Mouse (Mus musculus): ENCODE measurements around the gene Zc3h10. TPM values are rescaled to one million over a fixed set of nuclear protein-coding genes. Genes with fewer than 3 reads are reported as not detected.
A peak's percentile ranks its signal among the peaks of the same experiment; 100 is the strongest.

The Zc3h10 gene
- polyA plus RNA-seq (2014; fragmentation: Nextera tagmentation; extraction: Ambion mirVana), result 11.3 TPM in 2 replicates

DNA sequence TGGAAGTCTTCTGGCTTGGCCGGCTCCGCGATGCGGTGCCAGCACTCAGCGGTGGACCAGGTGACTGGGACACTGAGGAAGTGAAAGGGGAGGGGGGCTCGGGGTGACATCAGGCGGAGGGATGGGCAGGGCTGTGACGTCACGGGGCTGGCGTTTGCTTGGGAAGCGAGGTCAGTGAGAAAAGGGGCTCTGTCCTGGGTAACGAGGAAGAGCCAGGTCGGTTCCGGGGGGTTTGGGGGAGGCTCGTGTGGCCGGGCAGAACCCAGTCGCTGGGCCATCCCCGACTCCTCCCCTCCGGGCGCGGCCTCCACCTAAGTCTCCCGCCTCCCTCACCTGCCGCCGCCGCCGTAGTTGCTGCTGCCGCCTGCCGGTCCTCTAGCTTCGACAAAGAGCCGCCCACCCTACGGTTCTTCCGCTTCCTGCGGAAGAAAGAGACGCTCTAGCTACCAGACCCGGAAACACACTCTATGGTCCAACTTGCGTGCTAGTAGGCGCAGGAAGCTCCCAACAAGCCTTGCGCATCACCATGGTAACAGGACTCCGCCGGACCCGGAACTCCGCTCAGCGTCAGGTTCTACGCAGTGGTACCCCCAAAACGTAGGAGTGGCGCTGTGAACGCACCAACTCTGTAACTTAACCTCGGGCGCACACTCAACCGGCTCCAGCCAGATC, at the start of gene Zc3h10:
Zc3h10 (minus strand) TSS at position 414 of the 672 bp plus-strand sequence.
- ATAC-seq (replicated peaks; ENCODE audit: low FRiP score, low TSS enrichment, low read depth), result peak; percentile 87
- Histone ChIP-seq H3K4me3 (ENCODE audit: low read depth, low read length) (peak within 1 kb of the TSS; percentile 70), H3K4me1 (replicated peaks; ENCODE audit: control insufficient read depth, insufficient read depth, low read length) (peaks cover 7% of the 10 kb centered on the region; the same call in 1 of the 2 replicates), H3K9me3 (ENCODE audit: control insufficient read depth, low read length) (no peaks in the 10 kb centered on the region), H3K9ac (ENCODE audit: low read length) (peak within 1 kb of the TSS; percentile 95), H3K27me3 (replicated peaks; ENCODE audit: control insufficient read depth, insufficient read depth, low read length) (no peaks in the 10 kb centered on the region), H3K4me2 (ENCODE audit: low read length) (peak within 1 kb of the TSS; percentile 81), H3K36me3 (ENCODE audit: control insufficient read depth, insufficient read depth, low read length) (peaks cover 33% of the 10 kb centered on the region), H3K27ac (ENCODE audit: low read depth) (peak within 1 kb of the TSS; percentile 98)
- DNase-seq (ENCODE audit: low spot score), result peak; percentile 96
- under 1% methylated on average over 50 of the region's 50 CpGs for WGBS

DNA sequence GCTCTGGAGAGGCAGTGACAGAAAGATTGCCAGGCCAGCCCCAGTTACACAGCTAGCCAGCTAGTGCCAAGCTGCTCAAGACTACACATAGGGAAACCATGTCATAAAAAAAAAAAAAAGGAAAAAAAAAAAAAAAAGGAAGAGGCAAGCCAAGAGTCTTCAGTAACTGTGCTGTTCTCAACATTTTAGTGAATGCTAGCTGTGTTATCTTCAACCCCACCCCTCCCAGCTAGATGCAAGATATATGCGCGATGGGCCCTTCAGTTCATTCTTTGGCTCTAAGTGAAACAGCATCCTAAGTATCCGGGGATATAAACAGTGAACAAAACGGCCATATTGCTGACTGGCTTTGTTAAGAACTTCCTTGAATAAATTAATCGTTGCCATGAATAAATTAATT, 45.2 kb upstream of the Zc3h10 start:
- Histone ChIP-seq H3K4me2 (ENCODE audit: low read length) (no peak overlapping the region), H3K9ac (ENCODE audit: low read length) (no peak overlapping the region), H3K27ac (ENCODE audit: low read depth) (no peak overlapping the region), H3K36me3 (ENCODE audit: control insufficient read depth, insufficient read depth, low read length) (no peaks in the 10 kb centered on the region), H3K4me1 (replicated peaks; ENCODE audit: control insufficient read depth, insufficient read depth, low read length) (0 out of 2 replicates have a peak, but pooled peaks cover 3% of the 10 kb centered on the region), H3K4me3 (ENCODE audit: low read depth, low read length) (no peak overlapping the region), H3K27me3 (replicated peaks; ENCODE audit: control insufficient read depth, insufficient read depth, low read length) (peaks cover 19% of the 10 kb centered on the region), H3K9me3 (ENCODE audit: control insufficient read depth, low read length) (no peaks in the 10 kb centered on the region)
- no peak for DNase-seq (ENCODE audit: low spot score)
- no peak for ATAC-seq (replicated peaks; ENCODE audit: low FRiP score, low TSS enrichment, low read depth)
- 79% methylated on average over 5 of the region's 5 CpGs for WGBS

GRCm38 (mm10) chr10:128591436-128591835, 43.9 kb upstream of the Zc3h10 start:
- Histone ChIP-seq H3K4me1 (replicated peaks; ENCODE audit: control insufficient read depth, insufficient read depth, low read length) (0 out of 2 replicates have a peak, but pooled peaks cover 3% of the 10 kb centered on the region), H3K36me3 (ENCODE audit: control insufficient read depth, insufficient read depth, low read length) (no peaks in the 10 kb centered on the region), H3K9ac (ENCODE audit: low read length) (no peak overlapping the region), H3K4me3 (ENCODE audit: low read depth, low read length) (no peak overlapping the region), H3K4me2 (ENCODE audit: low read length) (no peak overlapping the region), H3K9me3 (ENCODE audit: control insufficient read depth, low read length) (no peaks in the 10 kb centered on the region), H3K27ac (ENCODE audit: low read depth) (no peak overlapping the region), H3K27me3 (replicated peaks; ENCODE audit: control insufficient read depth, insufficient read depth, low read length) (peaks cover 32% of the 10 kb centered on the region)
- DNase-seq (ENCODE audit: low spot score), result no peak
- WGBS, result 81% methylated on average over 6 of the region's 6 CpGs
- ATAC-seq (replicated peaks; ENCODE audit: low FRiP score, low TSS enrichment, low read depth), result no peak

DNA sequence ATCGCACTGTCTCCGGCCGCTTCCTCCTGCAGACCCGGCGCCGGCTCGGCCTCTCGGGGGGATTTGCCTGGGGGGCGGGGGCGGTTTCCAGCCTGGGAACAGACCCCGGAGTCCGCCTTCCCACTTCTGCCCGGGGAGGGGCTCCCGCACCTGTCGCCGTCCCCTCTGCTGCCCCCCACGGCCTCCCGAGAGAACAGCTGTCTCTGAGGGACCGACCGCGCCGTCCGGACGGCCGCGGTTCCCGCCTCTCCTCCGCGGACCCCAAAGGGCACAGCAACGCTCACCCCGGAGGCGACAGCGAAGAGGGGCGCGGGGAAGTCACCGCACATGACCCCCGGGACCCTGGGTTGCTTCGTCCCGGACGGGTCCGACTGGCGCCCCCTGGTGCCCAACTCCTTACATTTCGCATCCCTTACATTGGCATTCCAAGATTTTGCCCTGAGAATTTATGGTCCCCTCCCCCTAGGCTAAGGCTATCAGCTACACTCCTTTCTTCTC, 42.7 kb upstream of the Zc3h10 start:
- under 1% methylated on average over 43 of the region's 43 CpGs for WGBS

DNA sequence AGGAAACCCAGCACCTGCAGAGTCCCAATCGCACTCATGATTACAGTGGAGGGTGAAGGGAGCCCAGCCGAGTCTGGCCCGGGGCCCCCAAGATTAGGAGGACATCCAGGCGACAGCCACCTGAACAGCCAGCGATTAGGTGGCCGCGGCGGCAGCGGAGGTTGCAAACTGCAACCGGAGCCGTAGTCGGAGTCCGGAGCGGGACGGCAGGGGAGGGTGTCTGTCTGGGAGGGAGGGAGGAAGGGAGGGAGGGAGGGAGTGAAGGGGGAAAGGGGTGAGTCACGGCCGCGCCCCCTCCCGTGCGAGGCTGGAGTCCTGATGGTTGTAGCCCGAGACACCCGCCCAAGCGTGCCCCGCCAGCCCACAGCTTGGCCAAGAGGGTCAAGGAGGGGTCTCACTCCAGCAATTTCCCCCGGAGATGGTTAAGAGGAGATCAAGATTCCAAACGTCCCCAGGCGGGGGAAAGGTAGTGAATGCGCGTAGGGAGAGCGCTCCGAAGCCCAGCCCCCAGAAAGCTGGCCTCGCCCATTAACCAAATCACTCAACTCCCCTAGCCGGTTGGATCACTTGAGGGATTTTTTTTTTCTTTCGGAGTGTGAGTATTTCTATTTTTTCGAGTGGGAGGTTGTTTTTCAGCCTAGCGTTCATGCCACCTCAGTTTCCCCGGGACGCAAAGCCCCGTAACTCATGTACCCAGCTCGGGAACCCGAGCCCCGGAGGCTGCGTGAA, 42.1 kb upstream of the Zc3h10 start, which contains the start of gene Erbb3:
Erbb3 (minus strand) TSS at position 189 of the 729 bp plus-strand sequence.
- H3K9ac ChIP-seq (ENCODE audit: low read length), result peak within 1 kb of the TSS; percentile 55
- ATAC-seq (replicated peaks; ENCODE audit: low FRiP score, low TSS enrichment, low read depth) (peak; percentile 77), DNase-seq (ENCODE audit: low spot score) (peak; percentile 90)
- H3K27ac ChIP-seq (ENCODE audit: low read depth), result peak within 1 kb of the TSS; percentile 82
- H3K27me3 ChIP-seq (replicated peaks; ENCODE audit: control insufficient read depth, insufficient read depth, low read length), result peaks cover 37% of the 10 kb centered on the region
- no peaks in the 10 kb centered on the region for H3K36me3 ChIP-seq (ENCODE audit: control insufficient read depth, insufficient read depth, low read length)
- H3K4me3 ChIP-seq (ENCODE audit: low read depth, low read length), result peak within 1 kb of the TSS; percentile 57
- peak within 1 kb of the TSS; percentile 91 for H3K4me2 ChIP-seq (ENCODE audit: low read length)
- H3K9me3 ChIP-seq (ENCODE audit: control insufficient read depth, low read length), result no peaks in the 10 kb centered on the region
- WGBS, result 0% methylated on average over 42 of the region's 43 CpGs
- H3K4me1 ChIP-seq (replicated peaks; ENCODE audit: control insufficient read depth, insufficient read depth, low read length), result 0 out of 2 replicates have a peak, but pooled peaks cover 3% of the 10 kb centered on the region

More for the DNA sequence above, 42.7 kb upstream of the Zc3h10 start:
- H3K9me3 ChIP-seq (ENCODE audit: control insufficient read depth, low read length), result no peaks in the 10 kb centered on the region
- peaks cover 37% of the 10 kb centered on the region for H3K27me3 ChIP-seq (replicated peaks; ENCODE audit: control insufficient read depth, insufficient read depth, low read length)
- H3K4me2 ChIP-seq (ENCODE audit: low read length), result peak overlapping the region; percentile 91
- peak overlapping the region; percentile 57 for H3K4me3 ChIP-seq (ENCODE audit: low read depth, low read length)
- ATAC-seq (replicated peaks; ENCODE audit: low FRiP score, low TSS enrichment, low read depth) (peak; percentile 29), DNase-seq (ENCODE audit: low spot score) (peak; percentile 91)
- H3K9ac ChIP-seq (ENCODE audit: low read length), result peak overlapping the region; percentile 53
- no peaks in the 10 kb centered on the region for H3K36me3 ChIP-seq (ENCODE audit: control insufficient read depth, insufficient read depth, low read length)
- peak overlapping the region; percentile 82 for H3K27ac ChIP-seq (ENCODE audit: low read depth)
- 0 out of 2 replicates have a peak, but pooled peaks cover 3% of the 10 kb centered on the region for H3K4me1 ChIP-seq (replicated peaks; ENCODE audit: control insufficient read depth, insufficient read depth, low read length)

DNA sequence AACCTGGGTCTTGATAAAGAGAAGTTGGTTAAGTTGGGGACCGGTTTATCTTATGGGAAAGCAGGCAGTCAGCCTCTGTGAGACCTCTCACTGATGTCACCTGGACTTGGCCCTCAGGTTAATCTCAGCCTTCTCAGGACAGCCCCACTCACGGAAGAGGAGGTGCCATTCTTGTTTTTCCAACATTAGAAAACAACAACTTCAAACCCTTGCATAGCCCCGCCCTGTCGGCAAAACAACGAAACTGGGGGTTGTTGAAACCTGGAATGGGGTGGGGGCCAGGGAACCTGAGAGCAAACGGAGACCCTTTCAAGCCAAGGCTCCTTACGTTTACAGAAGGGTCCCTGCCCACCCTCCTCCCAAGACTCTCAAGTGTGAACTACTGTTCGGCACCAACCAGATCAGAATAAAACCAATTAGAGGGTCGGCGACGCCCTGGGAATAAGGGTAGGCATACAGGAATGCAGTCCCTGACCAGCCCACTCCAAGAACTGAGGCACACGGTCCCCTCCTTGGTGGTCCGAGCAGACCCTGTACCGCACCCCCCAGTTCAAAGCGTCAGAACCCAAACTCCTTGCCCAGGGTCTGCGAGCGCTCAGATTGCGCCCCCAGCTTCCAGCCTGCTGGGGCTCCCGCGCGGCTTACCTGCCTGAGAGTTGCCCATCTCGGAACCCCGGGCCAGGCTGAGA, 41.3 kb upstream of the Zc3h10 start:
- DNase-seq (ENCODE audit: low spot score) (no peak), ATAC-seq (replicated peaks; ENCODE audit: low FRiP score, low TSS enrichment, low read depth) (peak; percentile 13)
- H3K9ac ChIP-seq (ENCODE audit: low read length), result peak overlapping the region; percentile 55
- 3% methylated on average over 23 of the region's 23 CpGs for WGBS
- H3K9me3 ChIP-seq (ENCODE audit: control insufficient read depth, low read length), result no peaks in the 10 kb centered on the region
- H3K36me3 ChIP-seq (ENCODE audit: control insufficient read depth, insufficient read depth, low read length), result no peaks in the 10 kb centered on the region
- H3K27ac ChIP-seq (ENCODE audit: low read depth), result peak overlapping the region; percentile 82
- peak overlapping the region; percentile 91 for H3K4me2 ChIP-seq (ENCODE audit: low read length)
- H3K4me3 ChIP-seq (ENCODE audit: low read depth, low read length), result peak overlapping the region; percentile 57
- peaks cover 37% of the 10 kb centered on the region for H3K27me3 ChIP-seq (replicated peaks; ENCODE audit: control insufficient read depth, insufficient read depth, low read length)
- 0 out of 2 replicates have a peak, but pooled peaks cover 3% of the 10 kb centered on the region for H3K4me1 ChIP-seq (replicated peaks; ENCODE audit: control insufficient read depth, insufficient read depth, low read length)

- ATAC-seq (replicated peaks; ENCODE audit: low FRiP score, low TSS enrichment, low read depth) (no peak), DNase-seq (ENCODE audit: low spot score) (no peak)
- H3K9me3 ChIP-seq (ENCODE audit: control insufficient read depth, low read length), result no peaks in the 10 kb centered on the region
- H3K4me2 ChIP-seq (ENCODE audit: low read length), result peak overlapping the region; percentile 91
- peaks cover 37% of the 10 kb centered on the region for H3K27me3 ChIP-seq (replicated peaks; ENCODE audit: control insufficient read depth, insufficient read depth, low read length)
- WGBS, result 44% methylated on average over 1 of the region's 1 CpGs
- peak overlapping the region; percentile 57 for H3K4me3 ChIP-seq (ENCODE audit: low read depth, low read length)
- peak overlapping the region; percentile 3; the same call in 1 of the 2 replicates for H3K9ac ChIP-seq (ENCODE audit: low read length)
- peak overlapping the region; percentile 82 for H3K27ac ChIP-seq (ENCODE audit: low read depth)
- H3K36me3 ChIP-seq (ENCODE audit: control insufficient read depth, insufficient read depth, low read length), result no peaks in the 10 kb centered on the region
- peaks cover 6% of the 10 kb centered on the region; the same call in 1 of the 2 replicates for H3K4me1 ChIP-seq (replicated peaks; ENCODE audit: control insufficient read depth, insufficient read depth, low read length)
These were observed 40.6 kb upstream of the Zc3h10 start for GRCm38 (mm10) chr10:128588136-128588535.

GRCm38 (mm10) chr10:128587697-128588096, 40.1 kb upstream of the Zc3h10 start:
- Histone ChIP-seq H3K4me2 (ENCODE audit: low read length) (peak overlapping the region; percentile 91), H3K4me3 (ENCODE audit: low read depth, low read length) (peak overlapping the region; percentile 57), H3K36me3 (ENCODE audit: control insufficient read depth, insufficient read depth, low read length) (no peaks in the 10 kb centered on the region), H3K9ac (ENCODE audit: low read length) (peak overlapping the region; percentile 3; the same call in 1 of the 2 replicates), H3K27ac (ENCODE audit: low read depth) (peak overlapping the region; percentile 82), H3K9me3 (ENCODE audit: control insufficient read depth, low read length) (no peaks in the 10 kb centered on the region), H3K4me1 (replicated peaks; ENCODE audit: control insufficient read depth, insufficient read depth, low read length) (peaks cover 6% of the 10 kb centered on the region; the same call in 1 of the 2 replicates), H3K27me3 (replicated peaks; ENCODE audit: control insufficient read depth, insufficient read depth, low read length) (peaks cover 37% of the 10 kb centered on the region)
- WGBS, result 36% methylated on average over 8 of the region's 8 CpGs
- ATAC-seq (replicated peaks; ENCODE audit: low FRiP score, low TSS enrichment, low read depth), result peak; percentile 20; the same call in 1 of the 2 replicates
- DNase-seq (ENCODE audit: low spot score), result peak; percentile 62
